Mouse (Mus musculus) hindbrain, postnatal 0 days (tissue): Measurements from ENCODE around the gene Nos1ap. TPM values are rescaled to one million over a fixed set of nuclear protein-coding genes. Genes with fewer than 3 reads are reported as not detected.

ENCODE experiments used
- ATAC-seq: fragments of 200-750 bp; cut with Nextera tagmentation; 2 replicates; pipeline ENCODE4 v1.8.0; 2017; ENCODE audit warnings: mild to moderate bottlenecking, moderate TSS enrichment, moderate library complexity
- DNase-seq: peaks from one replicate; pipeline ENCODE4 v3.0.0-alpha.2; 2015; ENCODE audit warnings: low spot score
- H3K27ac ChIP-seq: fragments of 300-500 bp; sonication (generic); 2 replicates; pipeline ENCODE4 v1.5.1; 2014; ENCODE audit warnings: mild to moderate bottlenecking
- H3K27me3 ChIP-seq: fragments of 300-500 bp; sonication (generic); 2 replicates; pipeline ENCODE4 v1.6.1; 2014; ENCODE audit warnings: low read length, mixed read lengths; ENCODE audit not compliant: insufficient read depth
- H3K36me3 ChIP-seq: fragments of 300-500 bp; sonication (generic); 2 replicates; pipeline ENCODE4 v1.6.1; 2014; ENCODE audit warnings: low read length, mixed read lengths; ENCODE audit not compliant: insufficient read depth
- H3K4me1 ChIP-seq: fragments of 300-500 bp; sonication (generic); 2 replicates; pipeline ENCODE4 v1.6.1; 2014; ENCODE audit warnings: antibody characterized with exemption, low read length, mixed read lengths; ENCODE audit not compliant: insufficient read depth
- H3K4me2 ChIP-seq: fragments of 300-500 bp; sonication (generic); 2 replicates; pipeline ENCODE4 v1.6.1; 2014; ENCODE audit warnings: low read depth, mild to moderate bottlenecking, low read length, moderate library complexity, mixed read lengths
- H3K4me3 ChIP-seq: fragments of 300-500 bp; sonication (generic); 2 replicates; pipeline ENCODE4 v1.5.1; 2014; ENCODE audit warnings: low read length
- H3K9ac ChIP-seq: fragments of 300-500 bp; sonication (generic); replicated peaks from 2 replicates; pipeline ENCODE4 v1.6.1; 2014; ENCODE audit warnings: mild to moderate bottlenecking, low read length, moderate library complexity, mixed read lengths
- H3K9me3 ChIP-seq: fragments of 300-500 bp; sonication (generic); 2 replicates; pipeline ENCODE4 v1.6.1; 2016; ENCODE audit warnings: low read length, mixed read lengths
- CTCF ChIP-seq: IDR thresholded peaks from 2 replicates; pipeline ENCODE4 v1.5.1; 2016; ENCODE audit warnings: antibody characterized with exemption, control low read depth, low read depth
- WGBS: fragments of 180-500 bp; shearing (Covaris S2); extraction: QIAGEN DNeasy Blood & Tissue Kit; methylation state at CpG from one replicate; pipeline ENCODE4 v1.1.7; 2014; 5-methylcytosine and 5-hydroxymethylcytosine counted together
- polyA plus RNA-seq: library from polyadenylated mRNA; unstranded; fragments of >200 nt; fragmentation: Nextera tagmentation; extraction: Ambion mirVana; gene quantifications from 2 replicates; pipeline ENCODE4 v1.2.1, GENCODE M21; 2015
- total RNA-seq: library from RNA; depleted of rRNA; stranded (reverse); fragments of >200 nt; gene quantifications from 2 replicates; pipeline ENCODE4 v1.2.3, GENCODE M21; 2014

Gene Nos1ap
- total and polyA plus RNA-seq, 2 experiments from 2014 or later = 10.1 to 12.4 TPM

GRCm38 (mm10) chr1:170301686-170302085, 288.0 kb downstream of the Nos1ap start:
- ATAC-seq (no peak), DNase-seq (no peak)
- no peaks in the 10 kb centered on the region for H3K9me3 ChIP-seq
- no peaks in the 10 kb centered on the region for H3K4me1 ChIP-seq
- TF ChIP-seq CTCF = no peak
- no peaks in the 10 kb centered on the region for H3K27me3 ChIP-seq
- no peaks in the 10 kb centered on the region for H3K36me3 ChIP-seq
- no peak overlapping the region for H3K27ac ChIP-seq
- H3K9ac ChIP-seq = no peak overlapping the region
- WGBS = 92% methylated on average over 9 of the region's 9 CpGs
- H3K4me2 ChIP-seq = no peak overlapping the region
- no peak overlapping the region for H3K4me3 ChIP-seq

- TF ChIP-seq CTCF = no peak
- no peaks in the 10 kb centered on the region for H3K27me3 ChIP-seq
- WGBS = 82% methylated on average over 4 of the region's 4 CpGs
These were observed 290.2 kb downstream of the Nos1ap start for GRCm38 (mm10) chr1:170299496-170299895.

GRCm38 (mm10) chr1:170294786-170295570, 294.7 kb downstream of the Nos1ap start:
- H3K36me3 ChIP-seq = no peaks in the 10 kb centered on the region
- WGBS = 56% methylated on average over 15 of the region's 15 CpGs
- H3K4me1 ChIP-seq = no peaks in the 10 kb centered on the region
- ATAC-seq (no peak), DNase-seq (no peak)
- H3K9me3 ChIP-seq = no peaks in the 10 kb centered on the region
- H3K9ac ChIP-seq = no peak overlapping the region
- no peak for TF ChIP-seq CTCF
- no peak overlapping the region for H3K4me2 ChIP-seq
- H3K27me3 ChIP-seq = no peaks in the 10 kb centered on the region
- H3K4me3 ChIP-seq = no peak overlapping the region
- H3K27ac ChIP-seq = no peak overlapping the region

More at GRCm38 (mm10) chr1:170299496-170299895, 290.2 kb downstream of the Nos1ap start:
- no peak overlapping the region for H3K4me3 ChIP-seq
- ATAC-seq (no peak), DNase-seq (no peak)
- H3K4me2 ChIP-seq = no peak overlapping the region
- no peaks in the 10 kb centered on the region for H3K9me3 ChIP-seq
- H3K4me1 ChIP-seq = no peaks in the 10 kb centered on the region
- H3K36me3 ChIP-seq = no peaks in the 10 kb centered on the region
- H3K27ac ChIP-seq = no peak overlapping the region
- H3K9ac ChIP-seq = no peak overlapping the region

DNA sequence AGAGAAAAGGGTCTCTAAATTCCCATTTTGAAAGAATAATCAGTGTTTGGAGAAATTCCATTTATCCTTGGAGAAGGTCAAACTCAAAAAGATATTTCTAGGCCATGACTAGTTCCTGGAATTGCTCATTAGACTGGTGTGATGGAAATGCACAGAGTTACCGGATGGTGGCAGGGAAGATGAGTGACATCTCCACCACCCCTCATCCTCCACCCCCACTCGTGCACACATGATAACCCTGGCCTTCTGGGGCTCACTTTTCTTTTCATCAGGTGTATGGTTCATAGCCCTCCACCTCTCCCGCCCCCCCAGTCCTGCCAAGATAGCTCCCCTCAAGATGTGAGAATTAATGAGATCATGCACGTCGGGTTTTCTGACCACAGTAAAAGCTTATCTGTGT, 296.4 kb downstream of the Nos1ap start:
- H3K4me1 ChIP-seq = no peaks in the 10 kb centered on the region
- ATAC-seq (no peak), DNase-seq (no peak)
- H3K9ac ChIP-seq = no peak overlapping the region
- H3K27ac ChIP-seq = no peak overlapping the region
- H3K36me3 ChIP-seq = no peaks in the 10 kb centered on the region
- no peak overlapping the region for H3K4me2 ChIP-seq
- WGBS = 71% methylated on average over 5 of the region's 5 CpGs
- no peaks in the 10 kb centered on the region for H3K9me3 ChIP-seq
- no peak for TF ChIP-seq CTCF
- no peaks in the 10 kb centered on the region for H3K27me3 ChIP-seq
- no peak overlapping the region for H3K4me3 ChIP-seq

GRCm38 (mm10) chr1:170292239-170292951, 297.3 kb downstream of the Nos1ap start:
- Histone ChIP-seq H3K4me1 (no peaks in the 10 kb centered on the region), H3K9me3 (no peaks in the 10 kb centered on the region), H3K27ac (no peak overlapping the region), H3K4me2 (0 out of 2 replicates have a peak overlapping the region, but pooled peaks have one; percentile 23), H3K9ac (no peak overlapping the region), H3K27me3 (no peaks in the 10 kb centered on the region), H3K36me3 (no peaks in the 10 kb centered on the region), H3K4me3 (no peak overlapping the region)
- 25% methylated on average over 9 of the region's 9 CpGs for WGBS
- TF ChIP-seq CTCF = peak; percentile 94
- DNase-seq = peak; percentile 91
- ATAC-seq = peak; percentile 66

GRCm38 (mm10) chr1:170282415-170283129, 307.1 kb downstream of the Nos1ap start:
- no peak for DNase-seq

More at GRCm38 (mm10) chr1:170282415-170283129, 307.1 kb downstream of the Nos1ap start:
- ATAC-seq = no peak
- Histone ChIP-seq H3K36me3 (no peaks in the 10 kb centered on the region), H3K4me2 (no peak overlapping the region), H3K27ac (no peak overlapping the region), H3K4me1 (no peaks in the 10 kb centered on the region), H3K9ac (no peak overlapping the region), H3K27me3 (no peaks in the 10 kb centered on the region), H3K4me3 (no peak overlapping the region), H3K9me3 (no peaks in the 10 kb centered on the region)
- WGBS = 77% methylated on average over 4 of the region's 4 CpGs
- no peak for TF ChIP-seq CTCF
